Mouse (Mus musculus): ENCODE measurements around the gene Pole. TPM values are rescaled to one million over a fixed set of nuclear protein-coding genes. Genes with fewer than 3 reads are reported as not detected.
A peak's percentile ranks its signal among the peaks of the same experiment; 100 is the strongest.

The Pole gene
- total and polyA plus RNA-seq, 2 experiments from 2014 or later, result 3.1 to 10.2 TPM

- DNase-seq (ENCODE audit: low spot score) (no peak), ATAC-seq (ENCODE audit: low FRiP score) (no peak)
- peaks cover 4% of the 10 kb centered on the region; the same call in 1 of the 2 replicates for H3K4me1 ChIP-seq (ENCODE audit: insufficient read depth, low read length)
- H3K27me3 ChIP-seq (ENCODE audit: insufficient read depth, low read length), result no peaks in the 10 kb centered on the region
- no peaks in the 10 kb centered on the region for H3K9me3 ChIP-seq (ENCODE audit: low read length)
- TF ChIP-seq CTCF (IDR thresholded peaks at IDR 0.05), result no peak
- no peak overlapping the region for H3K27ac ChIP-seq (ENCODE audit: low read depth, low read length)
- H3K4me2 ChIP-seq (ENCODE audit: low read depth, low read length, poor library complexity, severe bottlenecking), result no peak overlapping the region
- H3K9ac ChIP-seq (replicated peaks; ENCODE audit: low read length, poor library complexity, severe bottlenecking), result no peak overlapping the region
- 89% methylated on average over 4 of the region's 4 CpGs for WGBS
- no peaks in the 10 kb centered on the region for H3K36me3 ChIP-seq (ENCODE audit: insufficient read depth, low read length)
- H3K4me3 ChIP-seq (ENCODE audit: low read depth, low read length), result no peak overlapping the region
Measured at GRCm38 (mm10) chr5:110345553-110345952, 59.4 kb downstream of the Pole start.

- TF ChIP-seq CTCF (IDR thresholded peaks at IDR 0.05), result no peak
- no peaks in the 10 kb centered on the region for H3K27me3 ChIP-seq (ENCODE audit: insufficient read depth, low read length)
- no peaks in the 10 kb centered on the region for H3K36me3 ChIP-seq (ENCODE audit: insufficient read depth, low read length)
- H3K9ac ChIP-seq (replicated peaks; ENCODE audit: low read length, poor library complexity, severe bottlenecking), result no peak overlapping the region
- no peak overlapping the region for H3K4me2 ChIP-seq (ENCODE audit: low read depth, low read length, poor library complexity, severe bottlenecking)
- WGBS, result 85% methylated on average over 8 of the region's 8 CpGs
- no peaks in the 10 kb centered on the region for H3K9me3 ChIP-seq (ENCODE audit: low read length)
- no peak overlapping the region for H3K4me3 ChIP-seq (ENCODE audit: low read depth, low read length)
- no peak overlapping the region for H3K27ac ChIP-seq (ENCODE audit: low read depth, low read length)
- no peak for ATAC-seq (ENCODE audit: low FRiP score)
- peaks cover 4% of the 10 kb centered on the region; the same call in 1 of the 2 replicates for H3K4me1 ChIP-seq (ENCODE audit: insufficient read depth, low read length)
- DNase-seq (ENCODE audit: low spot score), result no peak
Measured at GRCm38 (mm10) chr5:110347006-110347405, 60.9 kb downstream of the Pole start.

GRCm38 (mm10) chr5:110354716-110355115, 68.6 kb downstream of the Pole start:
- DNase-seq (ENCODE audit: low spot score), result peak; percentile 39
- no peaks in the 10 kb centered on the region for H3K36me3 ChIP-seq (ENCODE audit: insufficient read depth, low read length)
- 14% methylated on average over 7 of the region's 7 CpGs for WGBS

GRCm38 (mm10) chr5:110357531-110358179, 71.5 kb downstream of the Pole start:
- TF ChIP-seq CTCF (IDR thresholded peaks at IDR 0.05), result peak; percentile 92
- H3K9ac ChIP-seq (replicated peaks; ENCODE audit: low read length, poor library complexity, severe bottlenecking), result no peak overlapping the region
- ATAC-seq (ENCODE audit: low FRiP score) (peak; percentile 53), DNase-seq (ENCODE audit: low spot score) (peak; percentile 88)
- H3K27me3 ChIP-seq (ENCODE audit: insufficient read depth, low read length), result no peaks in the 10 kb centered on the region
- H3K4me1 ChIP-seq (ENCODE audit: insufficient read depth, low read length), result no peaks in the 10 kb centered on the region
- H3K36me3 ChIP-seq (ENCODE audit: insufficient read depth, low read length), result peaks cover 3% of the 10 kb centered on the region; the same call in 1 of the 2 replicates
- H3K4me2 ChIP-seq (ENCODE audit: low read depth, low read length, poor library complexity, severe bottlenecking), result no peak overlapping the region
- no peak overlapping the region for H3K27ac ChIP-seq (ENCODE audit: low read depth, low read length)
- 34% methylated on average over 9 of the region's 9 CpGs for WGBS
- no peak overlapping the region for H3K4me3 ChIP-seq (ENCODE audit: low read depth, low read length)
- H3K9me3 ChIP-seq (ENCODE audit: low read length), result no peaks in the 10 kb centered on the region

More at GRCm38 (mm10) chr5:110354716-110355115, 68.6 kb downstream of the Pole start:
- no peaks in the 10 kb centered on the region for H3K9me3 ChIP-seq (ENCODE audit: low read length)
- TF ChIP-seq CTCF (IDR thresholded peaks at IDR 0.05), result peak; percentile 67
- H3K4me1 ChIP-seq (ENCODE audit: insufficient read depth, low read length), result no peaks in the 10 kb centered on the region
- no peak overlapping the region for H3K9ac ChIP-seq (replicated peaks; ENCODE audit: low read length, poor library complexity, severe bottlenecking)
- no peak for ATAC-seq (ENCODE audit: low FRiP score)
- no peak overlapping the region for H3K4me3 ChIP-seq (ENCODE audit: low read depth, low read length)
- H3K4me2 ChIP-seq (ENCODE audit: low read depth, low read length, poor library complexity, severe bottlenecking), result no peak overlapping the region
- no peaks in the 10 kb centered on the region for H3K27me3 ChIP-seq (ENCODE audit: insufficient read depth, low read length)
- H3K27ac ChIP-seq (ENCODE audit: low read depth, low read length), result no peak overlapping the region

- Histone ChIP-seq H3K27ac (ENCODE audit: low read depth, low read length) (no peak overlapping the region), H3K4me1 (ENCODE audit: insufficient read depth, low read length) (no peaks in the 10 kb centered on the region), H3K9me3 (ENCODE audit: low read length) (no peaks in the 10 kb centered on the region), H3K9ac (replicated peaks; ENCODE audit: low read length, poor library complexity, severe bottlenecking) (no peak overlapping the region), H3K27me3 (ENCODE audit: insufficient read depth, low read length) (no peaks in the 10 kb centered on the region), H3K4me3 (ENCODE audit: low read depth, low read length) (no peak overlapping the region), H3K4me2 (ENCODE audit: low read depth, low read length, poor library complexity, severe bottlenecking) (no peak overlapping the region), H3K36me3 (ENCODE audit: insufficient read depth, low read length) (peaks cover 8% of the 10 kb centered on the region; the same call in 1 of the 2 replicates)
- DNase-seq (ENCODE audit: low spot score) (no peak), ATAC-seq (ENCODE audit: low FRiP score) (no peak)
- no peak for TF ChIP-seq CTCF (IDR thresholded peaks at IDR 0.05)
- WGBS, result 76% methylated on average over 6 of the region's 6 CpGs
Measured at GRCm38 (mm10) chr5:110361465-110361864, 75.4 kb downstream of the Pole start.

- H3K9me3 ChIP-seq (ENCODE audit: low read length), result no peaks in the 10 kb centered on the region
- no peaks in the 10 kb centered on the region for H3K27me3 ChIP-seq (ENCODE audit: insufficient read depth, low read length)
- H3K4me1 ChIP-seq (ENCODE audit: insufficient read depth, low read length), result no peaks in the 10 kb centered on the region
- peak overlapping the region; percentile 46 for H3K4me3 ChIP-seq (ENCODE audit: low read depth, low read length)
- peak overlapping the region; percentile 61 for H3K9ac ChIP-seq (replicated peaks; ENCODE audit: low read length, poor library complexity, severe bottlenecking)
- H3K4me2 ChIP-seq (ENCODE audit: low read depth, low read length, poor library complexity, severe bottlenecking), result peak overlapping the region; percentile 75
- H3K27ac ChIP-seq (ENCODE audit: low read depth, low read length), result no peak overlapping the region
- DNase-seq (ENCODE audit: low spot score) (no peak), ATAC-seq (ENCODE audit: low FRiP score) (no peak; the same call in 1 of the 2 replicates)
- WGBS, result 8% methylated on average over 23 of the region's 28 CpGs
- no peak for TF ChIP-seq CTCF (IDR thresholded peaks at IDR 0.05)
- H3K36me3 ChIP-seq (ENCODE audit: insufficient read depth, low read length), result peaks cover 9% of the 10 kb centered on the region
Measured at GRCm38 (mm10) chr5:110362813-110363178, 76.7 kb downstream of the Pole start.
